Mouse (Mus musculus): Measurements from ENCODE around the gene Pga5.

DNA sequence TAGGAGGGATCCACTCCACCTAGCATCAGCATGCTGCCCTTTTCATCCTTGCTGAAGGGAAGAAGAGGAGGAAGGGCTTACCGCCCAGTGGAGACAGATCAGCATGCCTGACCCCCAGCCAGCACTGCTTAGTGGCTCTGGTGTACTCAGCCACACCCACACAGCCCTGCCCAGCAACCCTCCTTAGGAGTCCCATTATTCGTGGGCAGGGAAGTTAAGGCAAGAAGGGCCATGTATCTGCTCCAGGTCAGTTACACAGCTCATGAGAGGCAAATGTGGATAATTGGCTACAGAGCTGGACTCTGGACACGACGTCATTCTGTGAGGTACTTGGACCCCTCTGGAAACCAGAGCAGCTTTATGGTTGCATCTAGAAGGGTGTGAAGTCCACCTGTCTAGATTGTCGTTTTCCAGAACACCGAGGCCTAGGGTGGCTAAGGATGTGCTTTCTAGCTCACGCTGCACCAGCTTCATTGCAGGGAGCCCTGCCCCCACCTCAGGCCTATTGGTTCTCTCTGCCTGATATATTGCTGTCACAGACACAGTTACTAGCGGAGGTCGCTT is 5.9 kb downstream of the Pga5 start:
- no peak for TF ChIP-seq CTCF (IDR thresholded peaks at IDR 0.05; ENCODE audit: borderline replicate concordance, extremely low read depth, insufficient read depth, insufficient read length)
- no peak for TF ChIP-seq POLR2A (IDR thresholded peaks at IDR 0.05; ENCODE audit: borderline replicate concordance, extremely low read depth, insufficient read depth, insufficient read length, poor library complexity, severe bottlenecking)

Measured in brain, embryonic 14.5 days (tissue).